In the genomic region with DNA sequence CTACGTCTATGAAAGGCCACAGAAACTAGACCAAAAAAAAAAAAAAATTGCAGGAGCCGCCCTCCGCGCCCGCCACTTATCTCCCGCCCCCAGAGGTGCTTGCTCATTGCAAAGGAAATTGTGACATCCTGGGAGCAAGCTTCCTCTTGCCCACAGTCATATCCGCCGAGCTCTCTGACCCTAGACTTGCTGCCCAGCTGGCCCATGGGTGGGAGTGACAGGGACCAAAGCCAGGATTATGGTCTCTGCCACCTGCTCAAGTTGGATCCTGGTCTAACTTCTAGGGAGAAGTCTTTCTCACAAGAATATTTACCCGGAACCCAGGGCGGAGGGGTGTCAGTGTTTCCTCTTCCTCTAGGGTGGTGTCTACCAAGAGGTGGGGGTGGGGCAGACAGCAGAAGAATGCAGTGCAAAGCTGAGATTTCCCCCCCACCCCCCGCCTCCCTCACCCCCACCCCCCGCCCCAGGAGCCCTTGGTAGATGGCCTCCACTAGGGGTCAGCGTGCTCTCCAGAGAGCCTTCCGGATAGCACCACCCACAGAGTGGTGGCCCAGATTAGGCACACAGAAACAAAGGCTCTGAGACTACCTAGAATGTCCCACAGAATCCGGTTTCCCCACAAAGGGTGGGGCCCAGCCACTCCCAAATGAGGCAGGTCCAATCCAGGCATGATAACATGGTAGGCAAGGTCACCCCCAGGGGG, we compare ENCODE assay signal across 8 mouse cellular contexts. TPM values are rescaled to one million over a fixed set of nuclear protein-coding genes. Genes with fewer than 3 reads are reported as not detected.
A peak's percentile ranks its signal among the peaks of the same experiment; 100 is the strongest.
DNase-seq lines count a peak whose midpoint lies in the region; ATAC-seq and TF ChIP-seq lines count a peak whose summit lies in the region.

No protein-coding gene starts in this region.

- H3K27me3 ChIP-seq in midbrain, postnatal 0 days (ENCODE audit: insufficient read depth, low read length): peaks cover 5% of the 10 kb centered on the region; the same call in 1 of the 2 replicates
- no peaks in the 10 kb centered on the region for H3K27me3 ChIP-seq in midbrain, embryonic 14.5 days (ENCODE audit: control insufficient read depth, insufficient read depth, low read length)
- no peaks in the 10 kb centered on the region for H3K27me3 ChIP-seq in heart, embryonic 16.5 days (ENCODE audit: control insufficient read depth, insufficient read depth, low read length)
- H3K27me3 ChIP-seq in limb, embryonic 15.5 days: no peaks in the 10 kb centered on the region

- ATAC-seq in midbrain, postnatal 0 days (ENCODE audit: low FRiP score): no peak
- ATAC-seq in midbrain, embryonic 14.5 days (ENCODE audit: low FRiP score, low TSS enrichment): no peak
- peak; percentile 34 for ATAC-seq in heart, embryonic 16.5 days (replicated peaks; ENCODE audit: extremely low read depth, insufficient read depth, low FRiP score)
- no peak for ATAC-seq in limb, embryonic 15.5 days (ENCODE audit: insufficient number of reproducible peaks, low FRiP score, low TSS enrichment, low read depth)

- intact Hi-C loops in left cerebral cortex, postnatal 25 days (cut with DNase I): no loop called here

- no peak overlapping the region for H3K27ac ChIP-seq in midbrain, postnatal 0 days (ENCODE audit: low read depth, low read length)
- no peak overlapping the region for H3K27ac ChIP-seq in midbrain, embryonic 14.5 days (replicated peaks; ENCODE audit: low read depth, low read length)
- peak overlapping the region; percentile 84 for H3K27ac ChIP-seq in bone marrow, adult 2 months (ENCODE audit: control insufficient read depth, insufficient read depth, low read depth, low read length, poor library complexity)
- peak overlapping the region; percentile 50 for H3K27ac ChIP-seq in heart, embryonic 16.5 days (ENCODE audit: low read length)
- peak overlapping the region; percentile 48 for H3K27ac ChIP-seq in limb, embryonic 15.5 days

- H3K4me1 ChIP-seq in midbrain, postnatal 0 days (ENCODE audit: insufficient read depth, low read length): no peaks in the 10 kb centered on the region
- H3K4me1 ChIP-seq in midbrain, embryonic 14.5 days (ENCODE audit: control insufficient read depth, insufficient read depth, low read length): no peaks in the 10 kb centered on the region
- peaks cover 33% of the 10 kb centered on the region for H3K4me1 ChIP-seq in bone marrow, adult 2 months (ENCODE audit: control insufficient read depth, insufficient read depth, low read length)
- peaks cover 41% of the 10 kb centered on the region for H3K4me1 ChIP-seq in heart, embryonic 16.5 days (ENCODE audit: control insufficient read depth, insufficient read depth, low read length)
- peaks cover 55% of the 10 kb centered on the region for H3K4me1 ChIP-seq in limb, embryonic 15.5 days

- no peaks in the 10 kb centered on the region for H3K9me3 ChIP-seq in midbrain, postnatal 0 days (ENCODE audit: low read length)
- no peaks in the 10 kb centered on the region for H3K9me3 ChIP-seq in midbrain, embryonic 14.5 days (ENCODE audit: control insufficient read depth, low read length)
- H3K9me3 ChIP-seq in heart, embryonic 16.5 days (replicated peaks; ENCODE audit: control insufficient read depth, low read length): no peaks in the 10 kb centered on the region
- H3K9me3 ChIP-seq in limb, embryonic 15.5 days: no peaks in the 10 kb centered on the region

- TF ChIP-seq POLR2A in bone marrow, adult 2 months (IDR thresholded peaks at IDR 0.05; ENCODE audit: borderline replicate concordance, control insufficient read depth, low read depth, low read length): no peak

- DNase-seq in midbrain, postnatal 0 days (ENCODE audit: low spot score): no peak
- DNase-seq in midbrain, embryonic 14.5 days: no peak
- peak; percentile 71 for DNase-seq in naive thymus-derived CD4-positive, alpha-beta T cell, adult 2 months (ENCODE audit: low read depth)
- DNase-seq in left cerebral cortex, postnatal 25 days (ENCODE audit: low spot score in 2 of 2): no peak
- no peak for DNase-seq in urinary bladder, postnatal 4 days (ENCODE audit: low spot score in 2 of 2)

- no peak overlapping the region for H3K4me2 ChIP-seq in midbrain, postnatal 0 days (ENCODE audit: low read depth, low read length, poor library complexity, severe bottlenecking)
- H3K4me2 ChIP-seq in midbrain, embryonic 14.5 days (ENCODE audit: low read length): no peak overlapping the region
- peak overlapping the region; percentile 31 for H3K4me2 ChIP-seq in heart, embryonic 16.5 days (ENCODE audit: low read depth, low read length)
- H3K4me2 ChIP-seq in limb, embryonic 15.5 days: no peak overlapping the region

- no peaks in the 10 kb centered on the region for H3K36me3 ChIP-seq in midbrain, postnatal 0 days (ENCODE audit: insufficient read depth, low read length)
- H3K36me3 ChIP-seq in midbrain, embryonic 14.5 days (ENCODE audit: control insufficient read depth, insufficient read depth, low read length): no peaks in the 10 kb centered on the region
- H3K36me3 ChIP-seq in heart, embryonic 16.5 days (ENCODE audit: control insufficient read depth, insufficient read depth): no peaks in the 10 kb centered on the region
- H3K36me3 ChIP-seq in limb, embryonic 15.5 days: no peaks in the 10 kb centered on the region

- no peak overlapping the region for H3K4me3 ChIP-seq in midbrain, postnatal 0 days (ENCODE audit: low read depth, low read length)
- H3K4me3 ChIP-seq in midbrain, embryonic 14.5 days (replicated peaks; ENCODE audit: low read depth, low read length): no peak overlapping the region
- peak overlapping the region; percentile 24 for H3K4me3 ChIP-seq in bone marrow, adult 2 months (replicated peaks; ENCODE audit: control insufficient read depth, low read depth, low read length)
- H3K4me3 ChIP-seq in heart, embryonic 16.5 days (ENCODE audit: low read length): no peak overlapping the region
- no peak overlapping the region for H3K4me3 ChIP-seq in limb, embryonic 15.5 days

- WGBS in midbrain, postnatal 0 days: 53% methylated on average over 15 of the region's 15 CpGs
- 54% methylated on average over 15 of the region's 15 CpGs for WGBS in midbrain, embryonic 14.5 days
- WGBS in bone marrow, adult 2 months: under 1% methylated on average over 15 of the region's 15 CpGs
- 33% methylated on average over 15 of the region's 15 CpGs for WGBS in heart, embryonic 16.5 days
- 53% methylated on average over 15 of the region's 15 CpGs for WGBS in limb, embryonic 15.5 days

- 0 out of 2 replicates have a peak, but pooled peaks have one; percentile 7 for TF ChIP-seq CTCF in midbrain, postnatal 0 days (IDR thresholded peaks at IDR 0.05)
- peak; percentile 43; the same call in 1 of the 2 replicates for TF ChIP-seq CTCF in bone marrow, adult 2 months (IDR thresholded peaks at IDR 0.05; ENCODE audit: control insufficient read depth, insufficient read depth, low read length)

- H3K9ac ChIP-seq in midbrain, postnatal 0 days (replicated peaks; ENCODE audit: low read length, poor library complexity, severe bottlenecking): no peak overlapping the region
- no peak overlapping the region for H3K9ac ChIP-seq in midbrain, embryonic 14.5 days (replicated peaks; ENCODE audit: low read length)
- 0 out of 2 replicates have a peak overlapping the region, but pooled peaks have one; percentile 3 for H3K9ac ChIP-seq in heart, embryonic 16.5 days (ENCODE audit: low read length)
- H3K9ac ChIP-seq in limb, embryonic 15.5 days: no peak overlapping the region

RNA-seq across cellular contexts. Expression of gene Rhbdf2, which starts 10.9 kb away (rescaled TPM):
- 3.4 and 4.5 TPM in 2 replicates for total RNA-seq in midbrain, postnatal 0 days (2014; rRNA removed)
- 1.0 TPM in 2 replicates for polyA plus RNA-seq in midbrain, postnatal 0 days (2015; fragmentation: Nextera tagmentation; extraction: Ambion mirVana)
- 0.61 and 0.63 TPM in 2 replicates for polyA plus RNA-seq in midbrain, embryonic 14.5 days (2014; fragmentation: Nextera tagmentation; extraction: Ambion mirVana)
- 20.9 and 51.1 TPM in 2 replicates for polyA plus RNA-seq in bone marrow, adult 2 months (2011; ENCODE audit: insufficient read depth, insufficient read length, low replicate concordance, missing spikeins)
- polyA plus RNA-seq in heart, embryonic 16.5 days (2015; fragmentation: Nextera tagmentation; extraction: Ambion mirVana): 9.9 and 10.3 TPM in 2 replicates
- polyA plus RNA-seq in limb, embryonic 15.5 days (2015; fragmentation: Nextera tagmentation; extraction: Ambion mirVana): 7.1 and 8.2 TPM in 2 replicates
- 1 to 10 TPM; 1.3 to 1.4 TPM for total RNA-seq in left cerebral cortex, postnatal 25 days (2021)

RNA-seq across cellular contexts. Expression of gene Aanat, which starts 29.7 kb away (rescaled TPM):
- total RNA-seq in midbrain, postnatal 0 days (2014; rRNA removed): 0.52 and 0.82 TPM in 2 replicates
- 0.90 and 0.94 TPM in 2 replicates for polyA plus RNA-seq in midbrain, postnatal 0 days (2015; fragmentation: Nextera tagmentation; extraction: Ambion mirVana)
- polyA plus RNA-seq in midbrain, embryonic 14.5 days (2014; fragmentation: Nextera tagmentation; extraction: Ambion mirVana): 0.49 and 0.70 TPM in 2 replicates
- polyA plus RNA-seq in bone marrow, adult 2 months (2011; ENCODE audit: insufficient read depth, insufficient read length, low replicate concordance, missing spikeins): not detected in 2 replicates
- polyA plus RNA-seq in heart, embryonic 16.5 days (2015; fragmentation: Nextera tagmentation; extraction: Ambion mirVana): not detected in 2 replicates
- not detected in 2 replicates for polyA plus RNA-seq in limb, embryonic 15.5 days (2015; fragmentation: Nextera tagmentation; extraction: Ambion mirVana)
- total RNA-seq in left cerebral cortex, postnatal 25 days (2021): 1 to 10 TPM in 1 of 2 experiments, under 1 TPM in 1; 0.64 to 1.5 TPM

RNA-seq across cellular contexts. Expression of gene Ube2o, which starts 34.6 kb away (rescaled TPM):
- 109 and 112 TPM in 2 replicates for total RNA-seq in midbrain, postnatal 0 days (2014; rRNA removed)
- polyA plus RNA-seq in midbrain, postnatal 0 days (2015; fragmentation: Nextera tagmentation; extraction: Ambion mirVana): 35.2 and 35.7 TPM in 2 replicates
- 26.1 and 26.9 TPM in 2 replicates for polyA plus RNA-seq in midbrain, embryonic 14.5 days (2014; fragmentation: Nextera tagmentation; extraction: Ambion mirVana)
- polyA plus RNA-seq in bone marrow, adult 2 months (2011; ENCODE audit: insufficient read depth, insufficient read length, low replicate concordance, missing spikeins): 90.9 and 133 TPM in 2 replicates
- 5.5 and 6.9 TPM in 2 replicates for polyA plus RNA-seq in heart, embryonic 16.5 days (2015; fragmentation: Nextera tagmentation; extraction: Ambion mirVana)
- 9.7 and 10.1 TPM in 2 replicates for polyA plus RNA-seq in limb, embryonic 15.5 days (2015; fragmentation: Nextera tagmentation; extraction: Ambion mirVana)
- total RNA-seq in left cerebral cortex, postnatal 25 days (2021): 100 to 1,000 TPM; 117 to 119 TPM

RNA-seq across cellular contexts. Expression of gene Prcd, which starts 37.4 kb away (rescaled TPM):
- 3.7 TPM in 1 of 2 replicates, not detected in the other for total RNA-seq in midbrain, postnatal 0 days (2014; rRNA removed)
- polyA plus RNA-seq in midbrain, postnatal 0 days (2015; fragmentation: Nextera tagmentation; extraction: Ambion mirVana): 4.8 and 6.0 TPM in 2 replicates
- 1.6 and 3.3 TPM in 2 replicates for polyA plus RNA-seq in midbrain, embryonic 14.5 days (2014; fragmentation: Nextera tagmentation; extraction: Ambion mirVana)
- polyA plus RNA-seq in bone marrow, adult 2 months (2011; ENCODE audit: insufficient read depth, insufficient read length, low replicate concordance, missing spikeins): not detected in 2 replicates
- polyA plus RNA-seq in heart, embryonic 16.5 days (2015; fragmentation: Nextera tagmentation; extraction: Ambion mirVana): 1.7 and 2.5 TPM in 2 replicates
- 1.9 and 2.6 TPM in 2 replicates for polyA plus RNA-seq in limb, embryonic 15.5 days (2015; fragmentation: Nextera tagmentation; extraction: Ambion mirVana)
- 1 to 10 TPM; 4.6 to 6.7 TPM for total RNA-seq in left cerebral cortex, postnatal 25 days (2021)

RNA-seq across cellular contexts. Expression of gene Cygb, which starts 38.2 kb away (rescaled TPM):
- 38.7 and 44.2 TPM in 2 replicates for total RNA-seq in midbrain, postnatal 0 days (2014; rRNA removed)
- 40.5 and 43.5 TPM in 2 replicates for polyA plus RNA-seq in midbrain, postnatal 0 days (2015; fragmentation: Nextera tagmentation; extraction: Ambion mirVana)
- 19.1 and 24.0 TPM in 2 replicates for polyA plus RNA-seq in midbrain, embryonic 14.5 days (2014; fragmentation: Nextera tagmentation; extraction: Ambion mirVana)
- polyA plus RNA-seq in bone marrow, adult 2 months (2011; ENCODE audit: insufficient read depth, insufficient read length, low replicate concordance, missing spikeins): 2.6 and 3.4 TPM in 2 replicates
- polyA plus RNA-seq in heart, embryonic 16.5 days (2015; fragmentation: Nextera tagmentation; extraction: Ambion mirVana): 11.6 and 12.3 TPM in 2 replicates
- polyA plus RNA-seq in limb, embryonic 15.5 days (2015; fragmentation: Nextera tagmentation; extraction: Ambion mirVana): 20.1 and 22.2 TPM in 2 replicates
- 10 to 100 TPM; 39.9 TPM for total RNA-seq in left cerebral cortex, postnatal 25 days (2021)

Comparison
In these comparisons a context has a peak if more than half of its experiments do, and no peak if none do; other contexts are left out.
1. H3K27ac ChIP-seq: peak in bone marrow, adult 2 months (single experiment), heart, embryonic 16.5 days (single experiment) and limb, embryonic 15.5 days (single experiment); none in midbrain, postnatal 0 days (single experiment) and midbrain, embryonic 14.5 days (single experiment).